Mouse (Mus musculus) adrenal gland, postnatal 10 days (tissue): ENCODE data around the gene Dnajc25. TPM values are rescaled to one million over a fixed set of nuclear protein-coding genes. Genes with fewer than 3 reads are reported as not detected.
A peak's percentile ranks its signal among the peaks of the same experiment; 100 is the strongest.

Experiments used
- DNase-seq: peaks from one replicate; pipeline ENCODE4 v3.0.0; 2021; ENCODE audit warnings: mixed read lengths
- total RNA-seq, 2 experiments: library from RNA; stranded (reverse); gene quantifications; 2 replicates each; pipeline ENCODE4 v1.2.3; 2021

Gene Dnajc25
- total RNA-seq, 2 experiments from 2014 or later = 19.1 to 19.4 TPM

- peak; percentile 36 for DNase-seq
These were observed 8.9 kb downstream of the Dnajc25 start for GRCm38 (mm10) chr4:59003806-59004200.

- no peak for DNase-seq
These were observed 11.3 kb downstream of the Dnajc25 start for GRCm38 (mm10) chr4:59006211-59006610.

- peak; percentile 29 for DNase-seq
These were observed 12.2 kb downstream of the Dnajc25 start for GRCm38 (mm10) chr4:59007016-59007415.

GRCm38 (mm10) chr4:59007974-59008373 lies 13.1 kb downstream of the Dnajc25 start:
- DNase-seq = no peak

GRCm38 (mm10) chr4:59009186-59009585 lies 14.3 kb downstream of the Dnajc25 start:
- no peak for DNase-seq

GRCm38 (mm10) chr4:59009696-59010095 lies 14.8 kb downstream of the Dnajc25 start:
- DNase-seq = no peak

GRCm38 (mm10) chr4:59011446-59011845 lies 16.6 kb downstream of the Dnajc25 start:
- no peak for DNase-seq

GRCm38 (mm10) chr4:59015181-59015580 lies 20.3 kb downstream of the Dnajc25 start:
- no peak for DNase-seq

GRCm38 (mm10) chr4:59016922-59017321 lies 22.1 kb downstream of the Dnajc25 start:
- DNase-seq = no peak

GRCm38 (mm10) chr4:59034325-59034917 lies 39.6 kb downstream of the Dnajc25 start:
- peak; percentile 12 for DNase-seq

- peak; percentile 84 for DNase-seq
These were observed 40.3 kb downstream of the Dnajc25 start, which contains the start of gene Gng10 for GRCm38 (mm10) chr4:59034918-59035785. Gng10 (plus strand) TSS chr4:59035088.

GRCm38 (mm10) chr4:59035786-59036350 lies 41.0 kb downstream of the Dnajc25 start:
- DNase-seq = no peak

- peak; percentile 83 for DNase-seq
These were observed 41.7 kb downstream of the Dnajc25 start for GRCm38 (mm10) chr4:59036490-59037127.

GRCm38 (mm10) chr4:59037525-59037924 lies 42.7 kb downstream of the Dnajc25 start:
- DNase-seq = no peak

GRCm38 (mm10) chr4:59040397-59041287 lies 45.8 kb downstream of the Dnajc25 start:
- DNase-seq = no peak

GRCm38 (mm10) chr4:59043074-59043473 lies 48.2 kb downstream of the Dnajc25 start:
- no peak for DNase-seq

GRCm38 (mm10) chr4:59043891-59044290 lies 49.0 kb downstream of the Dnajc25 start:
- DNase-seq = no peak

- DNase-seq = no peak
These were observed 52.4 kb downstream of the Dnajc25 start for GRCm38 (mm10) chr4:59047222-59047621.

- DNase-seq = no peak
These were observed 56.2 kb downstream of the Dnajc25 start for GRCm38 (mm10) chr4:59051081-59051480.

GRCm38 (mm10) chr4:59057929-59058328 lies 63.1 kb downstream of the Dnajc25 start:
- DNase-seq = no peak

GRCm38 (mm10) chr4:59062526-59062925 lies 67.7 kb downstream of the Dnajc25 start:
- no peak for DNase-seq

- no peak for DNase-seq
These were observed 74.4 kb downstream of the Dnajc25 start for GRCm38 (mm10) chr4:59069276-59069675.
